Mouse (Mus musculus) gastrocnemius, postnatal 14 days (tissue): ENCODE results near the gene Zfp90. TPM values are rescaled to one million over a fixed set of nuclear protein-coding genes. Genes with fewer than 3 reads are reported as not detected.

ENCODE experiments used
- DNase-seq: peaks from one replicate; pipeline ENCODE4 v3.0.0; 2021; ENCODE audit warnings: mixed read lengths
- intact Hi-C: fragments of 180-260 bp; cut with DNase I; formaldehyde crosslinking; loops from one replicate; pipeline ENCODE4 v1.15.1; 2025; ENCODE audit warnings: low total_unique reads
- long read RNA-seq, 2 experiments: library from polyadenylated mRNA; stranded (forward); transcript quantifications; one replicate each; pipeline ENCODE4 v2.0.0; 2021
- total RNA-seq, 2 experiments: library from RNA; stranded (reverse); gene quantifications; 2 replicates each; pipeline ENCODE4 v1.2.3; 2021

Zfp90 gene
- 1 to 10 TPM; 2.4 to 2.9 TPM for total RNA-seq
- long read RNA-seq, experiment 1, partial matches to known transcripts, result 0 of 3 reads
- long read RNA-seq, experiment 1, other reads (novel, unspliced or antisense), result 1 of 3 reads
- long read RNA-seq, experiment 2, partial matches to known transcripts, result 0 of 5 reads
- long read RNA-seq, experiment 2, other reads (novel, unspliced or antisense), result 2 of 5 reads

GRCm38 (mm10) chr8:106415182-106415971, at the start of gene Zfp90:
Zfp90 (plus strand) TSS chr8:106415327.
- intact Hi-C loops, result loop anchor here (10.0 kb wide), 1 partner anchor 239 kb away; no protein-coding TSS in a partner anchor
- peak; percentile 95 for DNase-seq

- no peak for DNase-seq
Measured at GRCm38 (mm10) chr8:106368501-106368900, 46.6 kb upstream of the Zfp90 start.

GRCm38 (mm10) chr8:106369069-106369468, 46.1 kb upstream of the Zfp90 start:
- no peak for DNase-seq
- intact Hi-C loops, result no loop called here

More at GRCm38 (mm10) chr8:106368501-106368900, 46.6 kb upstream of the Zfp90 start:
- intact Hi-C loops, result no loop called here

- peak; percentile 22 for DNase-seq
- intact Hi-C loops, result no loop called here
Measured at GRCm38 (mm10) chr8:106375957-106376356, 39.2 kb upstream of the Zfp90 start.

GRCm38 (mm10) chr8:106376862-106377261, 38.3 kb upstream of the Zfp90 start:
- intact Hi-C loops, result no loop called here
- DNase-seq, result peak; percentile 18

GRCm38 (mm10) chr8:106378501-106379048, 36.6 kb upstream of the Zfp90 start:
- DNase-seq, result no peak
- intact Hi-C loops, result no loop called here

GRCm38 (mm10) chr8:106379357-106379756, 35.8 kb upstream of the Zfp90 start:
- intact Hi-C loops, result no loop called here
- no peak for DNase-seq

- no peak for DNase-seq
- intact Hi-C loops, result no loop called here
Measured at GRCm38 (mm10) chr8:106381026-106381425, 34.1 kb upstream of the Zfp90 start.

- intact Hi-C loops, result loop anchor here (5.0 kb wide), 1 partner anchor 36 kb away; no protein-coding TSS in a partner anchor
Measured at GRCm38 (mm10) chr8:106387801-106388415, 27.2 kb upstream of the Zfp90 start.

GRCm38 (mm10) chr8:106394493-106394892, 20.6 kb upstream of the Zfp90 start:
- peak; percentile 34 for DNase-seq
- intact Hi-C loops, result loop anchor here (10.0 kb wide), 1 partner anchor 250 kb away; no protein-coding TSS in a partner anchor

More at GRCm38 (mm10) chr8:106387801-106388415, 27.2 kb upstream of the Zfp90 start:
- DNase-seq, result no peak

- intact Hi-C loops, result loop anchor here (10.0 kb wide), 3 partner anchors 65 to 255 kb away; partner anchors contain the start of gene Smpd3
- DNase-seq, result peak; percentile 91
Measured at GRCm38 (mm10) chr8:106399694-106400093, 15.4 kb upstream of the Zfp90 start.

- intact Hi-C loops, result loop anchor here (10.0 kb wide), 2 partner anchors 65 to 145 kb away; partner anchors contain the start of gene Smpd3
Measured at GRCm38 (mm10) chr8:106400181-106400580, 14.9 kb upstream of the Zfp90 start.

GRCm38 (mm10) chr8:106403246-106403933, 11.7 kb upstream of the Zfp90 start:
- intact Hi-C loops, result loop anchor here (10.0 kb wide), 2 partner anchors 69 to 149 kb away; partner anchors contain the start of gene Smpd3
- DNase-seq, result peak; percentile 60

More at GRCm38 (mm10) chr8:106400181-106400580, 14.9 kb upstream of the Zfp90 start:
- no peak for DNase-seq

- intact Hi-C loops, result loop anchor here (10.0 kb wide), 2 partner anchors 70 to 150 kb away; partner anchors contain the start of gene Smpd3
- DNase-seq, result no peak
Measured at GRCm38 (mm10) chr8:106404825-106405224, 10.3 kb upstream of the Zfp90 start.

- intact Hi-C loops, result loop anchor here (10.0 kb wide), 2 partner anchors 71 to 151 kb away; partner anchors contain the start of gene Smpd3
- peak; percentile 25 for DNase-seq
Measured at GRCm38 (mm10) chr8:106405810-106406209, 9.3 kb upstream of the Zfp90 start.

GRCm38 (mm10) chr8:106410055-106410454, 5.1 kb upstream of the Zfp90 start:
- intact Hi-C loops, result loop anchor here (10.0 kb wide), 1 partner anchor 245 kb away; no protein-coding TSS in a partner anchor
- DNase-seq, result no peak

GRCm38 (mm10) chr8:106410564-106410963, 4.6 kb upstream of the Zfp90 start:
- intact Hi-C loops, result loop anchor here (10.0 kb wide), 1 partner anchor 244 kb away; no protein-coding TSS in a partner anchor

GRCm38 (mm10) chr8:106411783-106412451, 3.2 kb upstream of the Zfp90 start:
- intact Hi-C loops, result loop anchor here (10.0 kb wide), 1 partner anchor 243 kb away; no protein-coding TSS in a partner anchor
- DNase-seq, result peak; percentile 49

More at GRCm38 (mm10) chr8:106410564-106410963, 4.6 kb upstream of the Zfp90 start:
- DNase-seq, result no peak
